Mouse (Mus musculus): Measurements from ENCODE around the gene Olfr676.

- TF ChIP-seq CTCF (IDR thresholded peaks at IDR 0.05; ENCODE audit: low read depth, low read length) = no peak
- no peak for TF ChIP-seq POLR2A (IDR thresholded peaks at IDR 0.05; ENCODE audit: extremely low read depth, insufficient read depth, low read length)
Observed at GRCm38 (mm10) chr7:105032398-105032797, at the start of gene Olfr676.
